Mouse (Mus musculus): ENCODE results near the gene Ttc22.

GRCm38 (mm10) chr4:106643483-106644217, 21.4 kb downstream of the Ttc22 start:
- TF ChIP-seq CTCF (IDR thresholded peaks at IDR 0.05; ENCODE audit: control insufficient read depth, insufficient read depth, insufficient read length) = no peak
- TF ChIP-seq MAX (IDR thresholded peaks at IDR 0.05) = no peak

Measured in C2C12 (cell line).